Mouse (Mus musculus): Measurements from ENCODE around the gene Serinc2. TPM values are rescaled to one million over a fixed set of nuclear protein-coding genes. Genes with fewer than 3 reads are reported as not detected.
A peak's percentile ranks its signal among the peaks of the same experiment; 100 is the strongest.

Serinc2 gene
- polyA plus RNA-seq, 1 experiment, result 12.9 TPM

DNA sequence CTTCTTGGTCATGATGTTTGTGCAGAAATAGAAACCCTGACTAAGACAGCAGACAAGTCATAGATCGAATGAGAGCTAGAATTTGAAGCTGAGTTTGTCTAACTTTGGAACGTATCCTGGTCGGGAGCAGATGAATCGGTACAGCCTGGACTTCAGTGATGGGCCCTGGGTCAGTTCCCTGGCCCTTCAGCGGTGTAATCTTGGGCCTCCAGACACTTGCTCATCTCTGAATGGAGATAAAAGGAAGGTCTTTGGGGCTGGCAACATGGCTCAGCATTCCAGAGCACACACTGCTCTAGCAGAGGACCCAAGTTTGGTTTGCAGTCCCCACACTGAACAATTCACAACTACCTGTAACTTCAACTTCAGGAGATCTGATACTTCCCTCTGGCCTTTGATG is 36.0 kb downstream of the Serinc2 start:
- Histone ChIP-seq H3K27me3 (ENCODE audit: control insufficient read depth, insufficient read depth, low read length, poor library complexity, severe bottlenecking) (no peaks in the 10 kb centered on the region), H3K4me3 (ENCODE audit: low read depth, low read length) (no peak overlapping the region), H3K9ac (ENCODE audit: low read depth, poor library complexity, severe bottlenecking) (no peak overlapping the region), H3K36me3 (ENCODE audit: control insufficient read depth, insufficient read depth, low read length, poor library complexity, severe bottlenecking) (no peaks in the 10 kb centered on the region), H3K9me3 (replicated peaks; ENCODE audit: control insufficient read depth, insufficient read depth, low read length, poor library complexity, severe bottlenecking) (no peaks in the 10 kb centered on the region), H3K4me1 (ENCODE audit: control insufficient read depth, insufficient read depth, low read length) (no peaks in the 10 kb centered on the region), H3K27ac (ENCODE audit: insufficient read depth, low read length) (no peak overlapping the region)
- no peak for TF ChIP-seq CTCF (IDR thresholded peaks at IDR 0.05; ENCODE audit: low read depth, low read length)
- TF ChIP-seq POLR2A (IDR thresholded peaks at IDR 0.05; ENCODE audit: insufficient read depth, low read length), result no peak
- no peak for TF ChIP-seq EP300 (IDR thresholded peaks at IDR 0.05; ENCODE audit: insufficient read depth, low read depth, low read length)

GRCm38 (mm10) chr4:130240695-130241094 is 38.3 kb downstream of the Serinc2 start:
- Histone ChIP-seq H3K27ac (ENCODE audit: insufficient read depth, low read length) (no peak overlapping the region), H3K4me3 (ENCODE audit: low read depth, low read length) (no peak overlapping the region), H3K4me1 (ENCODE audit: control insufficient read depth, insufficient read depth, low read length) (no peaks in the 10 kb centered on the region), H3K9me3 (replicated peaks; ENCODE audit: control insufficient read depth, insufficient read depth, low read length, poor library complexity, severe bottlenecking) (no peaks in the 10 kb centered on the region), H3K9ac (ENCODE audit: low read depth, poor library complexity, severe bottlenecking) (no peak overlapping the region), H3K36me3 (ENCODE audit: control insufficient read depth, insufficient read depth, low read length, poor library complexity, severe bottlenecking) (no peaks in the 10 kb centered on the region), H3K27me3 (ENCODE audit: control insufficient read depth, insufficient read depth, low read length, poor library complexity, severe bottlenecking) (no peaks in the 10 kb centered on the region)
- TF ChIP-seq CTCF (IDR thresholded peaks at IDR 0.05; ENCODE audit: low read depth, low read length) (peak; percentile 39), EP300 (IDR thresholded peaks at IDR 0.05; ENCODE audit: insufficient read depth, low read depth, low read length) (no peak)

- no peaks in the 10 kb centered on the region for H3K4me1 ChIP-seq (ENCODE audit: control insufficient read depth, insufficient read depth, low read length)
- H3K4me3 ChIP-seq (ENCODE audit: low read depth, low read length), result no peak overlapping the region
- no peak overlapping the region for H3K27ac ChIP-seq (ENCODE audit: insufficient read depth, low read length)
- TF ChIP-seq POLR2A (IDR thresholded peaks at IDR 0.05; ENCODE audit: insufficient read depth, low read length), result no peak
- no peak for TF ChIP-seq EP300 (IDR thresholded peaks at IDR 0.05; ENCODE audit: insufficient read depth, low read depth, low read length)
- no peak for TF ChIP-seq CTCF (IDR thresholded peaks at IDR 0.05; ENCODE audit: low read depth, low read length)
- H3K9ac ChIP-seq (ENCODE audit: low read depth, poor library complexity, severe bottlenecking), result no peak overlapping the region
- H3K9me3 ChIP-seq (replicated peaks; ENCODE audit: control insufficient read depth, insufficient read depth, low read length, poor library complexity, severe bottlenecking), result no peaks in the 10 kb centered on the region
- H3K27me3 ChIP-seq (ENCODE audit: control insufficient read depth, insufficient read depth, low read length, poor library complexity, severe bottlenecking), result no peaks in the 10 kb centered on the region
- H3K36me3 ChIP-seq (ENCODE audit: control insufficient read depth, insufficient read depth, low read length, poor library complexity, severe bottlenecking), result no peaks in the 10 kb centered on the region
Measured at GRCm38 (mm10) chr4:130237607-130238006, 41.4 kb downstream of the Serinc2 start.

DNA sequence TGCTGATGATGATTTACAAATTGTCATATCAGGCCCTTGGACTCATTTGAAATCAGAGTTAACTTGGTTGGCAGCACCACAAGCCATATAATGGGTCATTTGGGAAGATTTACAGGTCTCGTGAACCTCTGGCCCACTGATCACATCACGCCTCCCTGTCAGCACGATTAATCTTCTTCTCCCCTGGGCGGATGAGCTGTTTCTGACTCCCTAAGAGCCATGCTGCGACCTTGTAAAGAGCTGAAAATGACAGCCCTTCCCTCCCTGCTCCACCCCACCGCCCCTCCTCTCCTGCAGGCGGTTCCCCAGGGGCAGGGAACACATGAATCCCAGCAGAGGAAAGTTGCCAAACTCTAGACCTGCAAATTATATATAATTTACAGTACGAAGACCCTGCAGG is 42.6 kb downstream of the Serinc2 start:
- Histone ChIP-seq H3K9me3 (replicated peaks; ENCODE audit: control insufficient read depth, insufficient read depth, low read length, poor library complexity, severe bottlenecking) (no peaks in the 10 kb centered on the region), H3K4me1 (ENCODE audit: control insufficient read depth, insufficient read depth, low read length) (no peaks in the 10 kb centered on the region), H3K27ac (ENCODE audit: insufficient read depth, low read length) (no peak overlapping the region), H3K27me3 (ENCODE audit: control insufficient read depth, insufficient read depth, low read length, poor library complexity, severe bottlenecking) (no peaks in the 10 kb centered on the region), H3K36me3 (ENCODE audit: control insufficient read depth, insufficient read depth, low read length, poor library complexity, severe bottlenecking) (no peaks in the 10 kb centered on the region), H3K4me3 (ENCODE audit: low read depth, low read length) (no peak overlapping the region), H3K9ac (ENCODE audit: low read depth, poor library complexity, severe bottlenecking) (no peak overlapping the region)
- TF ChIP-seq EP300 (IDR thresholded peaks at IDR 0.05; ENCODE audit: insufficient read depth, low read depth, low read length) (no peak), CTCF (IDR thresholded peaks at IDR 0.05; ENCODE audit: low read depth, low read length) (no peak), POLR2A (IDR thresholded peaks at IDR 0.05; ENCODE audit: insufficient read depth, low read length) (no peak)

- Histone ChIP-seq H3K4me1 (ENCODE audit: control insufficient read depth, insufficient read depth, low read length) (no peaks in the 10 kb centered on the region), H3K27me3 (ENCODE audit: control insufficient read depth, insufficient read depth, low read length, poor library complexity, severe bottlenecking) (no peaks in the 10 kb centered on the region), H3K9ac (ENCODE audit: low read depth, poor library complexity, severe bottlenecking) (no peak overlapping the region), H3K36me3 (ENCODE audit: control insufficient read depth, insufficient read depth, low read length, poor library complexity, severe bottlenecking) (no peaks in the 10 kb centered on the region), H3K9me3 (replicated peaks; ENCODE audit: control insufficient read depth, insufficient read depth, low read length, poor library complexity, severe bottlenecking) (no peaks in the 10 kb centered on the region), H3K27ac (ENCODE audit: insufficient read depth, low read length) (no peak overlapping the region), H3K4me3 (ENCODE audit: low read depth, low read length) (no peak overlapping the region)
- TF ChIP-seq EP300 (IDR thresholded peaks at IDR 0.05; ENCODE audit: insufficient read depth, low read depth, low read length) (no peak), CTCF (IDR thresholded peaks at IDR 0.05; ENCODE audit: low read depth, low read length) (no peak), POLR2A (IDR thresholded peaks at IDR 0.05; ENCODE audit: insufficient read depth, low read length) (no peak)
Measured at GRCm38 (mm10) chr4:130224071-130224470, 54.9 kb downstream of the Serinc2 start.

DNA sequence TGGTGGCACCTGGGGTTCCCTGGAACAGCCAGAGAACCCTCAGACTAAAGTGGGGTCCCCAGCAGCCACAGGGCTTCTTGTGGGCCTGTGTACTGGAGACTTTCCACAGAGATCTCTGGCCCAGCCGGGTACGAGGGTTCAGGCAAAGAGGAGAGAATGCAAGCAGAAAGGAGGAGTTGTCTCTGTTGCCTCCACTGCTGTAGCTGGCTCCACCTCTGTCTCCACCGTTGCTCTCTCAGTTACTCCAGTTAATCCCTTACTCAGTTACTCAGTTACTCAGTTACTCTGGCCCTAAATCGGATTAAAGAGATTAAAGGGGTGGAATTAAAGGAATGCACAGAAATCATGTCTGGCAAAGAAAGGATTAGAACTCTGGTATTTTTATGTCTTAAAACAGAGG is 56.8 kb downstream of the Serinc2 start, which contains the start of gene Gm853:
TSS of gene Gm853 (minus strand) at position 223 of the 400 bp plus-strand sequence.
- Histone ChIP-seq H3K4me3 (ENCODE audit: low read depth, low read length) (no peak within 1 kb of the TSS), H3K9ac (ENCODE audit: low read depth, poor library complexity, severe bottlenecking) (no peak within 1 kb of the TSS), H3K27ac (ENCODE audit: insufficient read depth, low read length) (no peak within 1 kb of the TSS), H3K9me3 (replicated peaks; ENCODE audit: control insufficient read depth, insufficient read depth, low read length, poor library complexity, severe bottlenecking) (no peaks in the 10 kb centered on the region), H3K36me3 (ENCODE audit: control insufficient read depth, insufficient read depth, low read length, poor library complexity, severe bottlenecking) (no peaks in the 10 kb centered on the region), H3K4me1 (ENCODE audit: control insufficient read depth, insufficient read depth, low read length) (no peaks in the 10 kb centered on the region), H3K27me3 (ENCODE audit: control insufficient read depth, insufficient read depth, low read length, poor library complexity, severe bottlenecking) (no peaks in the 10 kb centered on the region)
- TF ChIP-seq POLR2A (IDR thresholded peaks at IDR 0.05; ENCODE audit: insufficient read depth, low read length) (no peak), CTCF (IDR thresholded peaks at IDR 0.05; ENCODE audit: low read depth, low read length) (no peak), EP300 (IDR thresholded peaks at IDR 0.05; ENCODE audit: insufficient read depth, low read depth, low read length) (no peak)

Measured in ES-Bruce4 (cell line).